Mouse (Mus musculus) fibroblast of lung, adult 2 months (primary cell): ENCODE results near the gene Gm12248.
A peak's percentile ranks its signal among the peaks of the same experiment; 100 is the strongest.

ENCODE experiments used
- DNase-seq: peaks from one replicate; pipeline ENCODE4 v3.0.0-alpha.2; 2011; ENCODE audit warnings: low read depth

Gene Gm12248

GRCm38 (mm10) chr11:58093021-58093528 is at the start of gene Gm12248:
Gene Gm12248, minus strand, starts transcription at chr11:58093134.
- DNase-seq = no peak

- DNase-seq = no peak
Observed at GRCm38 (mm10) chr11:58139466-58139865, 46.5 kb upstream of the Gm12248 start.

- no peak for DNase-seq
Observed at GRCm38 (mm10) chr11:58138821-58139220, 45.9 kb upstream of the Gm12248 start.

GRCm38 (mm10) chr11:58136677-58137076 is 43.7 kb upstream of the Gm12248 start:
- no peak for DNase-seq

GRCm38 (mm10) chr11:58135296-58135695 is 42.4 kb upstream of the Gm12248 start:
- no peak for DNase-seq

GRCm38 (mm10) chr11:58134869-58135268 is 41.9 kb upstream of the Gm12248 start:
- no peak for DNase-seq

GRCm38 (mm10) chr11:58132026-58132425 is 39.1 kb upstream of the Gm12248 start:
- DNase-seq = no peak

- DNase-seq = no peak
Observed at GRCm38 (mm10) chr11:58129302-58129843, 36.4 kb upstream of the Gm12248 start.

- DNase-seq = no peak
Observed at GRCm38 (mm10) chr11:58127544-58127943, 34.6 kb upstream of the Gm12248 start.

GRCm38 (mm10) chr11:58126397-58127160 is 33.6 kb upstream of the Gm12248 start:
- peak; percentile 30 for DNase-seq

- DNase-seq = no peak
Observed at GRCm38 (mm10) chr11:58125021-58125420, 32.1 kb upstream of the Gm12248 start.

- no peak for DNase-seq
Observed at GRCm38 (mm10) chr11:58123711-58124110, 30.8 kb upstream of the Gm12248 start.

- no peak for DNase-seq
Observed at GRCm38 (mm10) chr11:58121351-58121750, 28.4 kb upstream of the Gm12248 start.

- no peak for DNase-seq
Observed at GRCm38 (mm10) chr11:58120655-58121054, 27.7 kb upstream of the Gm12248 start.

- DNase-seq = no peak
Observed at GRCm38 (mm10) chr11:58117044-58117652, 24.2 kb upstream of the Gm12248 start.

- no peak for DNase-seq
Observed at GRCm38 (mm10) chr11:58116560-58116959, 23.6 kb upstream of the Gm12248 start.

GRCm38 (mm10) chr11:58107664-58108337 is 14.9 kb upstream of the Gm12248 start:
- DNase-seq = no peak

GRCm38 (mm10) chr11:58107009-58107408 is 14.1 kb upstream of the Gm12248 start:
- no peak for DNase-seq

- no peak for DNase-seq
Observed at GRCm38 (mm10) chr11:58104351-58104791, 11.4 kb upstream of the Gm12248 start.

GRCm38 (mm10) chr11:58103697-58104306 is 10.9 kb upstream of the Gm12248 start, which contains the start of gene Cnot8:
Gene Cnot8, plus strand, starts transcription at chr11:58104153.
- peak; percentile 98 for DNase-seq

- DNase-seq = no peak
Observed at GRCm38 (mm10) chr11:58103344-58103653, 10.4 kb upstream of the Gm12248 start.
